Mouse (Mus musculus): Measurements from ENCODE around the gene Vps35l. TPM values are rescaled to one million over a fixed set of nuclear protein-coding genes. Genes with fewer than 3 reads are reported as not detected.

Vps35l gene
- polyA plus RNA-seq, 1 experiment from 2014 or later = 68.3 TPM

GRCm38 (mm10) chr7:118763939-118764338 lies 23.9 kb downstream of the Vps35l start:
- Histone ChIP-seq H3K9me3 (ENCODE audit: control insufficient read depth, low read depth, low read length) (no peaks in the 10 kb centered on the region), H3K27ac (ENCODE audit: low read length) (no peak overlapping the region), H3K4me3 (ENCODE audit: low read depth, low read length) (no peak overlapping the region), H3K36me3 (ENCODE audit: control insufficient read depth, insufficient read depth, low read length) (peaks cover 13% of the 10 kb centered on the region), H3K4me1 (ENCODE audit: control insufficient read depth, insufficient read depth, low read length) (no peaks in the 10 kb centered on the region), H3K9ac (replicated peaks; ENCODE audit: low read depth, low read length) (no peak overlapping the region), H3K27me3 (ENCODE audit: control insufficient read depth, insufficient read depth, low read length) (no peaks in the 10 kb centered on the region), H3K4me2 (replicated peaks; ENCODE audit: low read depth, low read length) (no peak overlapping the region)
- ATAC-seq (ENCODE audit: insufficient number of reproducible peaks, insufficient read depth, low FRiP score, low read depth) = no peak
- WGBS = 89% methylated on average over 11 of the region's 11 CpGs

DNA sequence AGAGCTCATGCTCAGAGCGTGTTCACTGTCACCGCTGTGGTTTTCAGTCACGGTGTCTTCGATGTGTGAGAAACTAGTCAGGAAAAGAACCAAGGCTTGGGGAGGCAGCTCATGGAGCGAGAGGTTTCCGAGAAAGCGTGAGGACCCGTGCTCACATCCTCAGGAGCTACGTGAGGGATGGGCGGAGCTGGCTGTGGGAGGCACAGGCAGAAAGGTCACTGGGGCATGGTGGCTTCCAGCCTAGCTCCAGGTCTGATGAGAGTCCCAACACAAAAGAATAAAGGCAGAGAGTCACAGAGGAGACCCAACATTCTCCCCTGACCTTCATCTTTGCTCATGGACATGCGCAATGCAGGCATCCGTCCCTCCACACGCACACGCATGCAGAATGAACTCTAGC lies 24.7 kb downstream of the Vps35l start:
- ATAC-seq (ENCODE audit: insufficient number of reproducible peaks, insufficient read depth, low FRiP score, low read depth) = no peak
- H3K36me3 ChIP-seq (ENCODE audit: control insufficient read depth, insufficient read depth, low read length) = peaks cover 13% of the 10 kb centered on the region
- 86% methylated on average over 14 of the region's 14 CpGs for WGBS
- 0 out of 2 replicates have a peak, but pooled peaks cover 3% of the 10 kb centered on the region for H3K4me1 ChIP-seq (ENCODE audit: control insufficient read depth, insufficient read depth, low read length)
- H3K27ac ChIP-seq (ENCODE audit: low read length) = no peak overlapping the region
- H3K9ac ChIP-seq (replicated peaks; ENCODE audit: low read depth, low read length) = no peak overlapping the region
- H3K4me2 ChIP-seq (replicated peaks; ENCODE audit: low read depth, low read length) = no peak overlapping the region
- H3K9me3 ChIP-seq (ENCODE audit: control insufficient read depth, low read depth, low read length) = no peaks in the 10 kb centered on the region
- no peak overlapping the region for H3K4me3 ChIP-seq (ENCODE audit: low read depth, low read length)
- H3K27me3 ChIP-seq (ENCODE audit: control insufficient read depth, insufficient read depth, low read length) = no peaks in the 10 kb centered on the region

DNA sequence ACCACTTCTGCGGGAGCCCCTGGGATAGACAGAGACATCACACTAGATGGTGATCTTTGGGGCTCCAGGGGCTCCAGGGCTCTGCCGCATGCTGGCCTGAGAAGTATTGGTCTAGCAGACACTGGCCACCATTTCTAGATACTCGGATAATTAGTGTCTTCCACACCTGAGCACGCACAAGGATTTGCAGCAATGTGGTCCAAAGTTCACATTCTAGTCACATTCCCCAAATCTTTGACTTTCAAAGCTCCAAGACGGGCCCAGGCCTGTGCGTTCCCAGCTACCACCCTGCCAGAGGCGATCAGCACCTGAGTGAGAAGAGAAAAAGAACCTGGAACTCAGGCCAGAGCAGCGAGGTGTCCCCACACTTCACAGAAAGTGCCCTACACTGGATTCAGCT lies 25.6 kb downstream of the Vps35l start:
- WGBS = 70% methylated on average over 8 of the region's 8 CpGs
- Histone ChIP-seq H3K4me3 (ENCODE audit: low read depth, low read length) (no peak overlapping the region), H3K27ac (ENCODE audit: low read length) (no peak overlapping the region), H3K9me3 (ENCODE audit: control insufficient read depth, low read depth, low read length) (no peaks in the 10 kb centered on the region), H3K27me3 (ENCODE audit: control insufficient read depth, insufficient read depth, low read length) (no peaks in the 10 kb centered on the region), H3K9ac (replicated peaks; ENCODE audit: low read depth, low read length) (no peak overlapping the region), H3K4me1 (ENCODE audit: control insufficient read depth, insufficient read depth, low read length) (0 out of 2 replicates have a peak, but pooled peaks cover 3% of the 10 kb centered on the region), H3K4me2 (replicated peaks; ENCODE audit: low read depth, low read length) (no peak overlapping the region), H3K36me3 (ENCODE audit: control insufficient read depth, insufficient read depth, low read length) (peaks cover 13% of the 10 kb centered on the region)
- ATAC-seq (ENCODE audit: insufficient number of reproducible peaks, insufficient read depth, low FRiP score, low read depth) = no peak

DNA sequence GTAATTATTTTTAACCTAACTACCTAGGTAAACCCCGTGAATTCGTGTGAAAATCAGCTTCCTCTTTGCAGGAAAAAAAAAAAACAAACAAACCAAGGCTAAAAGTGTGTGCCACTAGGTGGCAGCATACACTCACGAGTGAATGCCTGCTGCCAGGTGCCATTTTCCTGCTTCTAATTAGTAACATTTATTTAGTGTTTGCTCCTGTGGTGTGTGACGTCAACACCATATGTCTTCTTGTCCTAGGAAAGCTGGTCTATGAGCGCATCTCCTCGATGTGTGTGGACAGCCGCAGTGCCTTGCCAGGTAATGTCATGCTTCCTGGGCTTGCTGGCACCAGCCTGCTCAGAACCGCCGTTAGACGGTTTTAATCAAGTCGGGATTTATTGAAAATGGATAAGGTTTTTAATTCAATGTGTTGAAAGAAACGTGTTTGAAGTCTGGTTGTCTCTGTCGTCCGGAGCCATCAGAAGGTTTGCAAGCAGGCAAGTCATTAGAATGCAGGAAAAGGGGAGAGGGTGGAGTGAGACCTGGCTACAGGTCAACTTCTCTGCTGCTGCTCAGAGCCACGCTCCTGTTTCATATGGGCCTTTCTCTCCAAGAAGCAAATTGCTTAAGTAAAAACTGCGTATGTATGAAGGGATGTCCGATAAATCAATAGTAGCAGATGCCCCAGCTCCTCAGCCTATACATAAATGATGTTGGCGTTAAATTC lies 26.2 kb downstream of the Vps35l start:
- no peak overlapping the region for H3K4me3 ChIP-seq (ENCODE audit: low read depth, low read length)
- no peak for ATAC-seq (ENCODE audit: insufficient number of reproducible peaks, insufficient read depth, low FRiP score, low read depth)
- 0 out of 2 replicates have a peak, but pooled peaks cover 3% of the 10 kb centered on the region for H3K4me1 ChIP-seq (ENCODE audit: control insufficient read depth, insufficient read depth, low read length)
- H3K27ac ChIP-seq (ENCODE audit: low read length) = no peak overlapping the region
- H3K36me3 ChIP-seq (ENCODE audit: control insufficient read depth, insufficient read depth, low read length) = peaks cover 11% of the 10 kb centered on the region
- H3K9ac ChIP-seq (replicated peaks; ENCODE audit: low read depth, low read length) = no peak overlapping the region
- WGBS = 61% methylated on average over 18 of the region's 18 CpGs
- no peak overlapping the region for H3K4me2 ChIP-seq (replicated peaks; ENCODE audit: low read depth, low read length)
- no peaks in the 10 kb centered on the region for H3K27me3 ChIP-seq (ENCODE audit: control insufficient read depth, insufficient read depth, low read length)
- no peaks in the 10 kb centered on the region for H3K9me3 ChIP-seq (ENCODE audit: control insufficient read depth, low read depth, low read length)

- Histone ChIP-seq H3K4me2 (replicated peaks; ENCODE audit: low read depth, low read length) (no peak overlapping the region), H3K4me3 (ENCODE audit: low read depth, low read length) (no peak overlapping the region), H3K27me3 (ENCODE audit: control insufficient read depth, insufficient read depth, low read length) (no peaks in the 10 kb centered on the region), H3K36me3 (ENCODE audit: control insufficient read depth, insufficient read depth, low read length) (peaks cover 6% of the 10 kb centered on the region; the same call in 1 of the 2 replicates), H3K9me3 (ENCODE audit: control insufficient read depth, low read depth, low read length) (no peaks in the 10 kb centered on the region), H3K4me1 (ENCODE audit: control insufficient read depth, insufficient read depth, low read length) (0 out of 2 replicates have a peak, but pooled peaks cover 3% of the 10 kb centered on the region), H3K9ac (replicated peaks; ENCODE audit: low read depth, low read length) (no peak overlapping the region), H3K27ac (ENCODE audit: low read length) (no peak overlapping the region)
- ATAC-seq (ENCODE audit: insufficient number of reproducible peaks, insufficient read depth, low FRiP score, low read depth) = no peak
- WGBS = 77% methylated on average over 5 of the region's 5 CpGs
Measured at GRCm38 (mm10) chr7:118766834-118767224, 26.8 kb downstream of the Vps35l start.

GRCm38 (mm10) chr7:118769208-118769607 lies 29.2 kb downstream of the Vps35l start:
- 48% methylated on average over 8 of the region's 8 CpGs for WGBS
- no peak for ATAC-seq (ENCODE audit: insufficient number of reproducible peaks, insufficient read depth, low FRiP score, low read depth)
- H3K4me1 ChIP-seq (ENCODE audit: control insufficient read depth, insufficient read depth, low read length) = 0 out of 2 replicates have a peak, but pooled peaks cover 3% of the 10 kb centered on the region
- no peak overlapping the region for H3K9ac ChIP-seq (replicated peaks; ENCODE audit: low read depth, low read length)
- H3K27ac ChIP-seq (ENCODE audit: low read length) = no peak overlapping the region
- no peaks in the 10 kb centered on the region; the same call in 1 of the 2 replicates for H3K36me3 ChIP-seq (ENCODE audit: control insufficient read depth, insufficient read depth, low read length)
- H3K27me3 ChIP-seq (ENCODE audit: control insufficient read depth, insufficient read depth, low read length) = no peaks in the 10 kb centered on the region
- H3K4me2 ChIP-seq (replicated peaks; ENCODE audit: low read depth, low read length) = no peak overlapping the region
- no peaks in the 10 kb centered on the region for H3K9me3 ChIP-seq (ENCODE audit: control insufficient read depth, low read depth, low read length)
- no peak overlapping the region for H3K4me3 ChIP-seq (ENCODE audit: low read depth, low read length)

GRCm38 (mm10) chr7:118769655-118770054 lies 29.6 kb downstream of the Vps35l start:
- Histone ChIP-seq H3K9me3 (ENCODE audit: control insufficient read depth, low read depth, low read length) (no peaks in the 10 kb centered on the region), H3K4me3 (ENCODE audit: low read depth, low read length) (no peak overlapping the region), H3K36me3 (ENCODE audit: control insufficient read depth, insufficient read depth, low read length) (no peaks in the 10 kb centered on the region; the same call in 1 of the 2 replicates), H3K4me2 (replicated peaks; ENCODE audit: low read depth, low read length) (no peak overlapping the region), H3K27ac (ENCODE audit: low read length) (no peak overlapping the region), H3K27me3 (ENCODE audit: control insufficient read depth, insufficient read depth, low read length) (no peaks in the 10 kb centered on the region), H3K4me1 (ENCODE audit: control insufficient read depth, insufficient read depth, low read length) (0 out of 2 replicates have a peak, but pooled peaks cover 3% of the 10 kb centered on the region), H3K9ac (replicated peaks; ENCODE audit: low read depth, low read length) (no peak overlapping the region)
- WGBS = 15% methylated on average over 1 of the region's 1 CpGs
- no peak for ATAC-seq (ENCODE audit: insufficient number of reproducible peaks, insufficient read depth, low FRiP score, low read depth)

- 91% methylated on average over 12 of the region's 12 CpGs for WGBS
- H3K4me3 ChIP-seq (ENCODE audit: low read depth, low read length) = no peak overlapping the region
Measured at GRCm38 (mm10) chr7:118773027-118773426, 33.0 kb downstream of the Vps35l start.

More at GRCm38 (mm10) chr7:118773027-118773426, 33.0 kb downstream of the Vps35l start:
- Histone ChIP-seq H3K27ac (ENCODE audit: low read length) (no peak overlapping the region), H3K4me2 (replicated peaks; ENCODE audit: low read depth, low read length) (no peak overlapping the region), H3K27me3 (ENCODE audit: control insufficient read depth, insufficient read depth, low read length) (no peaks in the 10 kb centered on the region), H3K4me1 (ENCODE audit: control insufficient read depth, insufficient read depth, low read length) (0 out of 2 replicates have a peak, but pooled peaks cover 3% of the 10 kb centered on the region), H3K9me3 (ENCODE audit: control insufficient read depth, low read depth, low read length) (no peaks in the 10 kb centered on the region), H3K9ac (replicated peaks; ENCODE audit: low read depth, low read length) (no peak overlapping the region), H3K36me3 (ENCODE audit: control insufficient read depth, insufficient read depth, low read length) (peaks cover 9% of the 10 kb centered on the region; the same call in 1 of the 2 replicates)
- no peak for ATAC-seq (ENCODE audit: insufficient number of reproducible peaks, insufficient read depth, low FRiP score, low read depth)
